Mouse (Mus musculus): ENCODE results near the gene Tmem258. TPM values are rescaled to one million over a fixed set of nuclear protein-coding genes. Genes with fewer than 3 reads are reported as not detected.
A peak's percentile ranks its signal among the peaks of the same experiment; 100 is the strongest.
"Not testable (repeated sequence)": the region's sequence is repeated elsewhere in the genome, so short reads cannot be mapped to it uniquely, and the experiment has no call there.

The Tmem258 gene
- total RNA-seq (2014; rRNA removed; ENCODE audit: low replicate concordance) (188 and 194 TPM in 2 replicates), polyA plus RNA-seq (2015; fragmentation: Nextera tagmentation; extraction: Ambion mirVana) (367 and 368 TPM in 2 replicates)

- WGBS = under 1% methylated on average over 40 of the region's 40 CpGs
- DNase-seq (ENCODE audit: low spot score) (peak; percentile 88), ATAC-seq (ENCODE audit: insufficient read depth, low read depth) (peak; percentile 94)
- TF ChIP-seq EP300 (IDR thresholded peaks at IDR 0.05; ENCODE audit: low read depth) (no peak), CTCF (IDR thresholded peaks at IDR 0.05; ENCODE audit: low read depth) (no peak)
- H3K9ac ChIP-seq (replicated peaks; ENCODE audit: low read depth, low read length) = peak within 1 kb of the TSS; percentile 66
- peaks cover 43% of the 10 kb centered on the region for H3K36me3 ChIP-seq (replicated peaks; ENCODE audit: control insufficient read depth, insufficient read depth, low read length)
- no peaks in the 10 kb centered on the region for H3K27me3 ChIP-seq (ENCODE audit: control insufficient read depth, insufficient read depth, low read length)
- peaks cover 9% of the 10 kb centered on the region; the same call in 1 of the 2 replicates for H3K4me1 ChIP-seq (ENCODE audit: control insufficient read depth, insufficient read depth)
- no peaks in the 10 kb centered on the region for H3K9me3 ChIP-seq (replicated peaks; ENCODE audit: control insufficient read depth, low read length)
- peak within 1 kb of the TSS; percentile 78 for H3K4me2 ChIP-seq (ENCODE audit: low read depth, low read length)
- H3K27ac ChIP-seq (ENCODE audit: low read depth) = peak within 1 kb of the TSS; percentile 75
- peak within 1 kb of the TSS; percentile 75 for H3K4me3 ChIP-seq (ENCODE audit: low read depth, low read length)
Measured at GRCm38 (mm10) chr19:10203848-10204615, at the start of gene Tmem258, which contains the start of gene Fen1. Tmem258 (plus strand) TSS chr19:10204014. Fen1 (minus strand) TSS chr19:10204169.

- Histone ChIP-seq H3K4me1 (ENCODE audit: control insufficient read depth, insufficient read depth) (no peaks in the 10 kb centered on the region), H3K27me3 (ENCODE audit: control insufficient read depth, insufficient read depth, low read length) (no peaks in the 10 kb centered on the region), H3K9me3 (replicated peaks; ENCODE audit: control insufficient read depth, low read length) (no peaks in the 10 kb centered on the region), H3K4me2 (ENCODE audit: low read depth, low read length) (no peak overlapping the region), H3K36me3 (replicated peaks; ENCODE audit: control insufficient read depth, insufficient read depth, low read length) (no peaks in the 10 kb centered on the region), H3K27ac (ENCODE audit: low read depth) (no peak overlapping the region), H3K9ac (replicated peaks; ENCODE audit: low read depth, low read length) (no peak overlapping the region), H3K4me3 (ENCODE audit: low read depth, low read length) (no peak overlapping the region)
- 41% methylated on average over 2 of the region's 2 CpGs for WGBS
- DNase-seq (ENCODE audit: low spot score) (no peak), ATAC-seq (ENCODE audit: insufficient read depth, low read depth) (no peak)
- TF ChIP-seq EP300 (IDR thresholded peaks at IDR 0.05; ENCODE audit: low read depth) (no peak), CTCF (IDR thresholded peaks at IDR 0.05; ENCODE audit: low read depth) (no peak)
Measured at GRCm38 (mm10) chr19:10157725-10158124, 46.1 kb upstream of the Tmem258 start.

GRCm38 (mm10) chr19:10163896-10164295 is 39.9 kb upstream of the Tmem258 start:
- no peaks in the 10 kb centered on the region for H3K9me3 ChIP-seq (replicated peaks; ENCODE audit: control insufficient read depth, low read length)
- no peaks in the 10 kb centered on the region for H3K27me3 ChIP-seq (ENCODE audit: control insufficient read depth, insufficient read depth, low read length)
- no peaks in the 10 kb centered on the region for H3K4me1 ChIP-seq (ENCODE audit: control insufficient read depth, insufficient read depth)
- H3K36me3 ChIP-seq (replicated peaks; ENCODE audit: control insufficient read depth, insufficient read depth, low read length) = no peaks in the 10 kb centered on the region
- H3K4me2 ChIP-seq (ENCODE audit: low read depth, low read length) = no peak overlapping the region
- 58% methylated on average over 3 of the region's 3 CpGs for WGBS
- H3K9ac ChIP-seq (replicated peaks; ENCODE audit: low read depth, low read length) = no peak overlapping the region
- no peak overlapping the region for H3K27ac ChIP-seq (ENCODE audit: low read depth)
- DNase-seq (ENCODE audit: low spot score) = no peak
- H3K4me3 ChIP-seq (ENCODE audit: low read depth, low read length) = no peak overlapping the region
- no peak for ATAC-seq (ENCODE audit: insufficient read depth, low read depth)
- no peak for TF ChIP-seq EP300 (IDR thresholded peaks at IDR 0.05; ENCODE audit: low read depth)
- TF ChIP-seq CTCF (IDR thresholded peaks at IDR 0.05; ENCODE audit: low read depth) = no peak

DNA sequence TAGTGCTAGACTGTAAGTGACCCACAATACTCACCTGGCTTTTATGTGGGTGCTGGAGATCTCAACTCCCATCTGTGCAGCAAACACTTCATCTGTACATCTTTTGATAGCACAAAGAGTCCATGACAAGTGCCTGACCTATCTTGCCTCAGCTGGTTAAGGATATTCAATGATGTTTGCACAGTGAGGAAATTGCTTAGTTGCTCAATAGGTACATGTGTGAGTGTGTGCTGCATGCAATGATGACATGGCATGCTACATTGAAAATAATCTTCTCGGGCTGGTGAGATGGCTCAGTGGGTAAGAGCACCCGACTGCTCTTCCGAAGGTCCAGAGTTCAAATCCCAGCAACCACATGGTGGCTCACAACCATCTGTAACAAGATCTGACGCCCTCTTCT is 37.9 kb upstream of the Tmem258 start:
- 89% methylated on average over 4 of the region's 4 CpGs for WGBS
- H3K4me3 ChIP-seq (ENCODE audit: low read depth, low read length); H3K27ac ChIP-seq (ENCODE audit: low read depth); DNase-seq (ENCODE audit: low spot score); H3K36me3 ChIP-seq (replicated peaks; ENCODE audit: control insufficient read depth, insufficient read depth, low read length); ATAC-seq (ENCODE audit: insufficient read depth, low read depth); H3K4me2 ChIP-seq (ENCODE audit: low read depth, low read length); H3K4me1 ChIP-seq (ENCODE audit: control insufficient read depth, insufficient read depth); H3K27me3 ChIP-seq (ENCODE audit: control insufficient read depth, insufficient read depth, low read length); H3K9me3 ChIP-seq (replicated peaks; ENCODE audit: control insufficient read depth, low read length); H3K9ac ChIP-seq (replicated peaks; ENCODE audit: low read depth, low read length): not testable (repeated sequence)

DNA sequence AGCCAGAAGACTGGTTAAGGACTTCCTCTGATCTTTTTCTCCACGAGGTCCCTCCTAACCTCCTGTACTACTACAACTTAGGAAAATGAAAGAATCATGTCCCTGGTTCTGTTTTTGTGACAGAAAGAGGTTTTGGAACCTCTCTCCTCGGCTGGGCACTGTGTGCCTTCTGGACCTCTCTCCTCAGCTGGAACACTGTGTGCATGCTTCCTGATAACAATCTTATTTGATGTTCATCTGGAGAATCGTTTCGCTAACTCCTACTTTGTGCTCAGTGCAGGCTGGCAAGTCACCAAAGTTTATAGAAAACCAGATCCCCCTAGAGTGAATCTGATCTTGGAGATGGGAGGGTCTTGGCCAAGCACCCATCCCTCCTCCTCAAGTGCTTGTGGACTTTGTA is 36.7 kb upstream of the Tmem258 start:
- DNase-seq (ENCODE audit: low spot score) = no peak
- 57% methylated on average over 4 of the region's 4 CpGs for WGBS

More for the DNA sequence above, 36.7 kb upstream of the Tmem258 start:
- H3K9ac ChIP-seq (replicated peaks; ENCODE audit: low read depth, low read length) = no peak overlapping the region
- H3K4me2 ChIP-seq (ENCODE audit: low read depth, low read length) = no peak overlapping the region
- no peak for ATAC-seq (ENCODE audit: insufficient read depth, low read depth)
- H3K27me3 ChIP-seq (ENCODE audit: control insufficient read depth, insufficient read depth, low read length) = no peaks in the 10 kb centered on the region
- H3K9me3 ChIP-seq (replicated peaks; ENCODE audit: control insufficient read depth, low read length) = no peaks in the 10 kb centered on the region
- no peaks in the 10 kb centered on the region for H3K4me1 ChIP-seq (ENCODE audit: control insufficient read depth, insufficient read depth)
- H3K4me3 ChIP-seq (ENCODE audit: low read depth, low read length) = no peak overlapping the region
- no peaks in the 10 kb centered on the region for H3K36me3 ChIP-seq (replicated peaks; ENCODE audit: control insufficient read depth, insufficient read depth, low read length)
- H3K27ac ChIP-seq (ENCODE audit: low read depth) = no peak overlapping the region
- TF ChIP-seq CTCF (IDR thresholded peaks at IDR 0.05; ENCODE audit: low read depth) = no peak
- TF ChIP-seq EP300 (IDR thresholded peaks at IDR 0.05; ENCODE audit: low read depth) = no peak
